Mouse (Mus musculus) macrophage (primary cell): ENCODE data around the gene Stac2. TPM values are rescaled to one million over a fixed set of nuclear protein-coding genes. Genes with fewer than 3 reads are reported as not detected.
A peak's percentile ranks its signal among the peaks of the same experiment; 100 is the strongest.

Source experiments
- H3K27ac ChIP-seq: fragments of 350-480 bp; formaldehyde crosslinking; 2 replicates; pipeline ENCODE4 v1.9.0; 2021
- H3K36me3 ChIP-seq: fragments of 350-480 bp; formaldehyde crosslinking; 2 replicates; pipeline ENCODE4 v1.9.0; 2021; ENCODE audit errors: inconsistent target
- H3K4me3 ChIP-seq: fragments of 350-480 bp; formaldehyde crosslinking; 2 replicates; pipeline ENCODE4 v1.9.0; 2021; ENCODE audit errors: inconsistent target
- H3K79me2 ChIP-seq: fragments of 350-480 bp; formaldehyde crosslinking; 2 replicates; pipeline ENCODE4 v1.9.0; 2021; ENCODE audit errors: inconsistent target
- WGBS: methylation state at CpG from one replicate; pipeline ENCODE4 v1.1.7; 2026; ENCODE audit warnings: inconsistent platforms; ENCODE audit not compliant: missing documents; 5-methylcytosine and 5-hydroxymethylcytosine counted together
- polyA plus RNA-seq: library from polyadenylated mRNA; stranded (reverse); fragments of 250-400 nt; gene quantifications from 3 replicates; pipeline ENCODE4 v1.2.4, GENCODE M21; 2018; ENCODE audit warnings: inconsistent platforms

Stac2 gene
- polyA plus RNA-seq, 1 experiment from 2014 or later: 9.6 TPM

GRCm38 (mm10) chr11:98021565-98022252 lies 31.6 kb downstream of the Stac2 start:
- WGBS: 16% methylated on average over 30 of the region's 34 CpGs
- H3K36me3 ChIP-seq: no peaks in the 10 kb centered on the region
- peak overlapping the region; percentile 40 for H3K4me3 ChIP-seq
- H3K79me2 ChIP-seq: no peaks in the 10 kb centered on the region
- H3K27ac ChIP-seq: no peak overlapping the region

GRCm38 (mm10) chr11:98021118-98021517 lies 32.1 kb downstream of the Stac2 start:
- Histone ChIP-seq H3K36me3 (peaks cover 5% of the 10 kb centered on the region; the same call in 1 of the 2 replicates), H3K4me3 (no peak overlapping the region), H3K27ac (no peak overlapping the region), H3K79me2 (no peaks in the 10 kb centered on the region)
- 45% methylated on average over 2 of the region's 2 CpGs for WGBS

- H3K79me2 ChIP-seq: no peaks in the 10 kb centered on the region
- H3K36me3 ChIP-seq: peaks cover 5% of the 10 kb centered on the region; the same call in 1 of the 2 replicates
- no peak overlapping the region for H3K27ac ChIP-seq
- WGBS: 89% methylated on average over 1 of the region's 1 CpGs
- H3K4me3 ChIP-seq: no peak overlapping the region
Observed at GRCm38 (mm10) chr11:98020710-98021109, 32.6 kb downstream of the Stac2 start.

- Histone ChIP-seq H3K27ac (no peak overlapping the region), H3K36me3 (peaks cover 5% of the 10 kb centered on the region; the same call in 1 of the 2 replicates), H3K79me2 (no peaks in the 10 kb centered on the region), H3K4me3 (no peak overlapping the region)
- WGBS: 63% methylated on average over 6 of the region's 8 CpGs
Observed at GRCm38 (mm10) chr11:98019883-98020610, 33.2 kb downstream of the Stac2 start.

GRCm38 (mm10) chr11:98018858-98019641 lies 34.2 kb downstream of the Stac2 start:
- H3K4me3 ChIP-seq: no peak overlapping the region
- no peaks in the 10 kb centered on the region for H3K79me2 ChIP-seq
- H3K36me3 ChIP-seq: peaks cover 5% of the 10 kb centered on the region; the same call in 1 of the 2 replicates
- WGBS: 64% methylated on average over 10 of the region's 10 CpGs
- H3K27ac ChIP-seq: no peak overlapping the region

GRCm38 (mm10) chr11:98018222-98018621 lies 35.0 kb downstream of the Stac2 start:
- Histone ChIP-seq H3K27ac (no peak overlapping the region), H3K36me3 (peaks cover 5% of the 10 kb centered on the region; the same call in 1 of the 2 replicates), H3K79me2 (no peaks in the 10 kb centered on the region), H3K4me3 (no peak overlapping the region)
- 63% methylated on average over 6 of the region's 6 CpGs for WGBS

- Histone ChIP-seq H3K36me3 (peaks cover 5% of the 10 kb centered on the region; the same call in 1 of the 2 replicates), H3K4me3 (no peak overlapping the region), H3K79me2 (no peaks in the 10 kb centered on the region), H3K27ac (no peak overlapping the region)
- WGBS: 96% methylated on average over 4 of the region's 4 CpGs
Observed at GRCm38 (mm10) chr11:98016824-98017223, 36.4 kb downstream of the Stac2 start.

- no peak overlapping the region for H3K27ac ChIP-seq
- no peak overlapping the region for H3K4me3 ChIP-seq
- H3K36me3 ChIP-seq: peaks cover 5% of the 10 kb centered on the region; the same call in 1 of the 2 replicates
- 100% methylated on average over 5 of the region's 5 CpGs for WGBS
- no peaks in the 10 kb centered on the region for H3K79me2 ChIP-seq
Observed at GRCm38 (mm10) chr11:98016177-98016576, 37.1 kb downstream of the Stac2 start.

- WGBS: 96% methylated on average over 10 of the region's 10 CpGs
- H3K27ac ChIP-seq: no peak overlapping the region
- H3K79me2 ChIP-seq: no peaks in the 10 kb centered on the region
- H3K36me3 ChIP-seq: peaks cover 5% of the 10 kb centered on the region; the same call in 1 of the 2 replicates
- no peak overlapping the region for H3K4me3 ChIP-seq
Observed at GRCm38 (mm10) chr11:98012831-98013230, 40.4 kb downstream of the Stac2 start.

GRCm38 (mm10) chr11:98011716-98012115 lies 41.5 kb downstream of the Stac2 start:
- 92% methylated on average over 8 of the region's 9 CpGs for WGBS
- Histone ChIP-seq H3K27ac (no peak overlapping the region), H3K4me3 (no peak overlapping the region), H3K36me3 (peaks cover 5% of the 10 kb centered on the region; the same call in 1 of the 2 replicates), H3K79me2 (no peaks in the 10 kb centered on the region)

GRCm38 (mm10) chr11:98008087-98008486 lies 45.2 kb downstream of the Stac2 start:
- H3K79me2 ChIP-seq: no peaks in the 10 kb centered on the region
- 25% methylated on average over 11 of the region's 11 CpGs for WGBS
- H3K36me3 ChIP-seq: no peaks in the 10 kb centered on the region
- H3K4me3 ChIP-seq: no peak overlapping the region
- no peak overlapping the region for H3K27ac ChIP-seq

- no peaks in the 10 kb centered on the region for H3K36me3 ChIP-seq
- H3K4me3 ChIP-seq: no peak overlapping the region
- 86% methylated on average over 10 of the region's 10 CpGs for WGBS
- no peak overlapping the region for H3K27ac ChIP-seq
- H3K79me2 ChIP-seq: no peaks in the 10 kb centered on the region
Observed at GRCm38 (mm10) chr11:98005686-98006085, 47.6 kb downstream of the Stac2 start.

GRCm38 (mm10) chr11:98005076-98005475 lies 48.2 kb downstream of the Stac2 start:
- Histone ChIP-seq H3K36me3 (no peaks in the 10 kb centered on the region), H3K79me2 (no peaks in the 10 kb centered on the region), H3K27ac (no peak overlapping the region), H3K4me3 (no peak overlapping the region)
- WGBS: 90% methylated on average over 13 of the region's 13 CpGs

- WGBS: 83% methylated on average over 8 of the region's 8 CpGs
- H3K79me2 ChIP-seq: no peaks in the 10 kb centered on the region
- no peak overlapping the region for H3K4me3 ChIP-seq
- no peaks in the 10 kb centered on the region for H3K36me3 ChIP-seq
- no peak overlapping the region for H3K27ac ChIP-seq
Observed at GRCm38 (mm10) chr11:98004161-98004560, 49.1 kb downstream of the Stac2 start.
